Mouse (Mus musculus) CD8-positive naive resting alpha-beta T cell, adult 57 days (primary cell): Measurements from ENCODE around the gene Scgb1b27. TPM values are rescaled to one million over a fixed set of nuclear protein-coding genes. Genes with fewer than 3 reads are reported as not detected.

Experiments
- total RNA-seq: library from RNA; stranded (reverse); gene quantifications from one replicate; pipeline ENCODE4 v1.2.4, GENCODE M21; 2023

Gene Scgb1b27
- total RNA-seq = not detected

GRCm38 (mm10) chr7:34021183-34021582 lies at the start of gene Scgb1b27:
Gene Scgb1b27, plus strand, starts transcription at chr7:34021483.

DNA sequence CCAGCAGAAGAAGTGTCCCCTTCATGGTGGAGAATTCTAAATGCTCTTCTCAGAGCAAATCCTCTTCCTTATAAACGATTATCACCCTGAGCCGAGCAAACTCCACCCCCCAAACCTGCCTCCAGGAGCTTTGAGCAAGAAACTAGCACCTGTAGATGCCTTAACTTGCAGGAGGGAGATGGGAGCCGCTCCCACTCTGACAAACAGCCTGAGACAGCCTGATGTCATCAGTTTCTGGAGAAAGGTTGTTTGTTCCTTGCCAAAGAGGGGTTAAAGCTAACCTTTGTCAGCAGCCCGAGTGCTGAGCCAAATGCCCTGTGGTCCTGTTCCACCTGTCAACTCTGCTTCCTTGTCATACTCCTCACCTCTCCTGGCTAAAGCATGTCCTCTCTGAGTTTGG lies 7.4 kb upstream of the Scgb1b27 start, which contains the start of gene Scgb2b27:
TSS of gene Scgb2b27 (minus strand) at position 101 of the 400 bp plus-strand sequence.

Other genes with a start within 250 kb of the Scgb1b27 start
- not detected for gene Scgb2b26, start 76.4 kb upstream of the Scgb1b27 start, total RNA-seq
- not detected for gene Scgb2b27, start 7.5 kb upstream of the Scgb1b27 start, total RNA-seq
- not detected for gene Scgb1b30, start 73.9 kb downstream of the Scgb1b27 start, total RNA-seq
- not detected for gene Wtip, start 111.8 kb downstream of the Scgb1b27 start, total RNA-seq
- gene Uba2, start 148.1 kb downstream of the Scgb1b27 start, total RNA-seq = 73.3 TPM
- gene Pdcd2l, start 175.2 kb downstream of the Scgb1b27 start, total RNA-seq = 34.2 TPM
- 247 TPM for gene Gpi1, start 208.9 kb downstream of the Scgb1b27 start, total RNA-seq
- gene Gm6096, start 229.6 kb downstream of the Scgb1b27 start, total RNA-seq = not detected